Mouse (Mus musculus): Measurements from ENCODE around the gene Zfp688.
"Not testable (repeated sequence)": the region's sequence is repeated elsewhere in the genome, so short reads cannot be mapped to it uniquely, and the experiment has no call there.

DNA sequence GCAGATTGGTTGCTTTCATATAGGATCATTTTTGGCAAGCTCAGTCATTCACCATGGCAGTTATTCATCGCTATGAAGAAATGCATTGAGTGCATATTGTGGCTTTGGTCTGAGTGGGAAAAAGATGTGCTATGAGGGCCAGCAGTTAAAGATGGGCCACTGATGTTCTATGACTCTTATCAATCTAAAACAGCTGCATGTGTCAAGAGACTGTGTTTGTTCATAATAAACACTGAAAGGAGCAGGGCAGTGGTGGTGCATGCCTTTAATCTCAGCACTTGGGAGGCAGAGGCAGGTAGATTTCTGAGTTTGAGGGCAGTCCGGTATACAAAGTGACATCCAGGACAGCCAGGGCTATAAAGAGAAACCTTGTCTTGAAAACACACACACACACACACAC is 43.8 kb upstream of the Zfp688 start:
- TF ChIP-seq CTCF (IDR thresholded peaks at IDR 0.05 in 2 of 3, conservative IDR thresholded peaks at IDR 0.05 in 1 of 3; ENCODE audit: control insufficient read depth in 1 of 3, insufficient read depth in 1 of 3, low read depth in 2 of 3, low read length in 3 of 3, poor library complexity in 1 of 3, severe bottlenecking in 1 of 3); RAD21 (IDR thresholded peaks at IDR 0.05; ENCODE audit: low read depth, low read length); ZNF384 (IDR thresholded peaks at IDR 0.05; ENCODE audit: low read depth, low read length); GABPA (IDR thresholded peaks at IDR 0.05; ENCODE audit: low read depth, low read length): not testable (repeated sequence)
